Mouse (Mus musculus) cerebellum, adult 2 months (tissue): Measurements from ENCODE around the gene Srpk2.

Experiments
- CTCF ChIP-seq: fragments of 200-500 bp; IDR thresholded peaks from 2 replicates; pipeline ENCODE4 v1.5.1; 2011; ENCODE audit warnings: low read depth, mild to moderate bottlenecking, control low read depth, low read length, moderate library complexity, borderline replicate concordance; ENCODE audit not compliant: insufficient read depth
- POLR2A ChIP-seq: fragments of 200-500 bp; IDR thresholded peaks from 2 replicates; pipeline ENCODE4 v1.6.1; 2011; ENCODE audit warnings: low read length, control low read depth, borderline replicate concordance; ENCODE audit not compliant: insufficient read depth

DNA sequence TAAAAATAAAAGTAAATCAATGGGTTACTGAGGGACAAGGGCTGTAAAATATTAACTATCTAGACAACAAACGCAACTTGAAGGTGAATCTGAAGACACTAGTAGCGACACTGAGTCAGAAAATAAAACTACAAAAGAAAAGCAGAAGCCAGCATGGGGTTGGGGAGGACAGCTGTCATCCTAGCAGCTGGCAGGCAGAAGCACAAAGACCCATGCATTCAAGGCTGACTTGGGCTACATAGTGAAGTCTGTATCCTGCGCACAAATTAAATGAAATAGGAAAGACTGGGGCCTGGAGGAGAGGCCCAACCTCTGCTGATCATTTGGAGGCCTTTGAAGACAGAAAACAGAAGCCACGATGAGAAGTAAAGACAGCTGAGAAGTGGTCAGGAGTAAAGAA lies 106.6 kb downstream of the Srpk2 start:
- TF ChIP-seq POLR2A (no peak), CTCF (no peak)
